Mouse (Mus musculus) heart, embryonic 13.5 days (tissue): ENCODE data around the gene Hdac7. TPM values are rescaled to one million over a fixed set of nuclear protein-coding genes. Genes with fewer than 3 reads are reported as not detected.

Source experiments
- ATAC-seq: fragments of 200-750 bp; cut with Nextera tagmentation; 2 replicates; pipeline ENCODE4 v1.8.0; 2017; ENCODE audit warnings: moderate TSS enrichment; ENCODE audit not compliant: insufficient number of reproducible peaks, low FRiP score, low TSS enrichment; ENCODE audit errors: extremely low read depth
- H3K27ac ChIP-seq: fragments of 300-500 bp; sonication (generic); replicated peaks from 2 replicates; pipeline ENCODE4 v1.5.1; 2015; ENCODE audit warnings: moderate library complexity, mild to moderate bottlenecking, inconsistent platforms
- H3K27me3 ChIP-seq: fragments of 300-500 bp; sonication (generic); replicated peaks from 2 replicates; pipeline ENCODE4 v1.6.1; 2015; ENCODE audit warnings: mild to moderate bottlenecking, inconsistent platforms
- H3K36me3 ChIP-seq: fragments of 300-500 bp; sonication (generic); 2 replicates; pipeline ENCODE4 v1.6.1; 2015; ENCODE audit warnings: mild to moderate bottlenecking, inconsistent platforms
- H3K4me1 ChIP-seq: fragments of 300-500 bp; sonication (generic); 2 replicates; pipeline ENCODE4 v1.6.1; 2015; ENCODE audit warnings: inconsistent platforms
- H3K4me2 ChIP-seq: fragments of 300-500 bp; sonication (generic); 2 replicates; pipeline ENCODE4 v1.6.1; 2015; ENCODE audit warnings: inconsistent platforms, mild to moderate bottlenecking, moderate library complexity
- H3K4me3 ChIP-seq: fragments of 300-500 bp; sonication (generic); 2 replicates; pipeline ENCODE4 v1.5.1; 2015; ENCODE audit warnings: moderate library complexity, mild to moderate bottlenecking, inconsistent platforms
- H3K9ac ChIP-seq: fragments of 300-500 bp; sonication (generic); 2 replicates; pipeline ENCODE4 v1.6.1; 2015; ENCODE audit warnings: inconsistent platforms, mild to moderate bottlenecking, moderate library complexity
- H3K9me3 ChIP-seq: fragments of 300-500 bp; sonication (generic); 2 replicates; pipeline ENCODE4 v1.6.1; 2016; ENCODE audit warnings: inconsistent platforms
- whole genome bisulfite sequencing: fragments of 180-500 bp; shearing (Covaris S2); methylation state at CpG from one replicate; pipeline ENCODE4 v1.1.7; 2015; ENCODE audit warnings: mixed read lengths; 5-methylcytosine and 5-hydroxymethylcytosine counted together
- polyA plus RNA-seq: library from polyadenylated mRNA; unstranded; fragments of >200 nt; fragmentation: Nextera tagmentation; extraction: Ambion mirVana; gene quantifications from 2 replicates; pipeline ENCODE4 v1.2.1, GENCODE M21; 2015

The Hdac7 gene
- polyA plus RNA-seq, 1 experiment from 2014 or later: 23.4 TPM

- H3K27ac ChIP-seq: no peak overlapping the region; the same call in 1 of the 2 replicates
- H3K36me3 ChIP-seq: peaks cover 63% of the 10 kb centered on the region
These were observed 94.9 kb downstream of the Hdac7 start for GRCm38 (mm10) chr15:97749397-97749796.

GRCm38 (mm10) chr15:97748964-97749363, 95.3 kb downstream of the Hdac7 start:
- Histone ChIP-seq H3K9ac (0 out of 2 replicates have a peak overlapping the region, but pooled peaks have one; percentile 15), H3K4me3 (no peak overlapping the region), H3K9me3 (no peaks in the 10 kb centered on the region), H3K36me3 (peaks cover 67% of the 10 kb centered on the region), H3K27me3 (no peaks in the 10 kb centered on the region), H3K4me2 (no peak overlapping the region), H3K4me1 (peaks cover 77% of the 10 kb centered on the region), H3K27ac (peak overlapping the region; percentile 74; the same call in 1 of the 2 replicates)
- ATAC-seq: no peak
- WGBS: 88% methylated on average over 4 of the region's 4 CpGs

More at GRCm38 (mm10) chr15:97749397-97749796, 94.9 kb downstream of the Hdac7 start:
- H3K9ac ChIP-seq: 0 out of 2 replicates have a peak overlapping the region, but pooled peaks have one; percentile 15
- H3K9me3 ChIP-seq: no peaks in the 10 kb centered on the region
- H3K4me3 ChIP-seq: no peak overlapping the region
- 87% methylated on average over 9 of the region's 9 CpGs for WGBS
- no peak for ATAC-seq
- H3K4me1 ChIP-seq: peaks cover 77% of the 10 kb centered on the region
- H3K4me2 ChIP-seq: no peak overlapping the region
- H3K27me3 ChIP-seq: no peaks in the 10 kb centered on the region

DNA sequence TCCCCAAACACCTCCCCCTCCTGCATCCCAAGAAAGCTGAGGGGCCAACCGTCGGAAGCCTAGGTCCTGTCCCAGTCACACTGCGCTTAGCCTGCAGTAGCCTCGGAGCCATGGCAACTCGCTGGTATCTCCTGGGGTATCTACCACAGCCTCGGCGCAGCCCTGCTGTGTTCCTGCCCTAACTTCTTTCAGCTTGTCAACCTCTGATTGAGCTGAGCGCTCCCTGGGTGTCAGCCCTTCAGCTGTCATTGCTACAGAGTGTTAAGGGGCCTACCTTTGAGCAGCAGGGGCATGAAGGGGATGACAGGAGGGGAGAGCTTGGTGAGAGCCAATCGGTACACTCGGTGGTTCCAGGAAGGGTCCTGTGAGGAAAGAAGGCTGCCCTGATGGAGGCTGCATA, 96.0 kb downstream of the Hdac7 start:
- Histone ChIP-seq H3K36me3 (peaks cover 61% of the 10 kb centered on the region), H3K27me3 (no peaks in the 10 kb centered on the region), H3K27ac (peak overlapping the region; percentile 74), H3K4me2 (peak overlapping the region; percentile 51), H3K9ac (peak overlapping the region; percentile 54; the same call in 1 of the 2 replicates), H3K9me3 (no peaks in the 10 kb centered on the region), H3K4me3 (0 out of 2 replicates have a peak overlapping the region, but pooled peaks have one; percentile 0), H3K4me1 (peaks cover 78% of the 10 kb centered on the region)
- ATAC-seq: peak; percentile 30; the same call in 1 of the 2 replicates
- WGBS: 29% methylated on average over 10 of the region's 10 CpGs

GRCm38 (mm10) chr15:97747486-97747885, 96.8 kb downstream of the Hdac7 start:
- no peak overlapping the region for H3K27ac ChIP-seq
- peaks cover 83% of the 10 kb centered on the region for H3K4me1 ChIP-seq
- no peak overlapping the region for H3K4me2 ChIP-seq
- 81% methylated on average over 4 of the region's 4 CpGs for WGBS
- H3K36me3 ChIP-seq: peaks cover 55% of the 10 kb centered on the region
- no peak overlapping the region for H3K4me3 ChIP-seq
- H3K27me3 ChIP-seq: no peaks in the 10 kb centered on the region
- no peaks in the 10 kb centered on the region for H3K9me3 ChIP-seq
- no peak for ATAC-seq
- H3K9ac ChIP-seq: no peak overlapping the region

GRCm38 (mm10) chr15:97746748-97747147, 97.6 kb downstream of the Hdac7 start:
- ATAC-seq: no peak
- Histone ChIP-seq H3K9ac (no peak overlapping the region), H3K4me1 (peaks cover 89% of the 10 kb centered on the region), H3K9me3 (no peaks in the 10 kb centered on the region), H3K27me3 (no peaks in the 10 kb centered on the region), H3K36me3 (peaks cover 48% of the 10 kb centered on the region), H3K4me2 (no peak overlapping the region), H3K4me3 (no peak overlapping the region), H3K27ac (no peak overlapping the region)
- 81% methylated on average over 24 of the region's 24 CpGs for WGBS

DNA sequence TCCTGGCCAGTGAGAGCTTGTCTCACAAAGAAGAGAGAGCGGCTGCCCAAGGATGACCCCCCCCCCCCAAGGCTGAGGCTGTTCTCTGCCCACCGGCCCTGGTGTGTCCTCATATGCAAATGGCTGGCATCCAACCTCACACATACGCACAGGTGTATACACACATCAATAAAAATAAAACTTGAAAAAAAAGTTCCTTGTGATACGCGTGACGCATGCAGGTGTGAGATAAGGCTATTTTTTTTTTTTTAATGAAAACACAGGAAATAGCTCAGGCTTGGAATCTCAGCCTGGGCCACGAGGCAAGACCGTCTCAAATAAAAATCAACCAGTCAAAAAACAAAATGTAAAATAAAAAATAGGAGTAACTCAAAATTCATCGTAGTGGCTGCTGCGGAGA, 98.0 kb downstream of the Hdac7 start:
- no peak for ATAC-seq
- 81% methylated on average over 10 of the region's 10 CpGs for WGBS
- Histone ChIP-seq H3K4me3 (no peak overlapping the region), H3K9ac (no peak overlapping the region), H3K4me1 (peaks cover 89% of the 10 kb centered on the region), H3K36me3 (peaks cover 45% of the 10 kb centered on the region), H3K27me3 (no peaks in the 10 kb centered on the region), H3K9me3 (no peaks in the 10 kb centered on the region), H3K27ac (no peak overlapping the region), H3K4me2 (no peak overlapping the region)

- 43% methylated on average over 10 of the region's 10 CpGs for WGBS
- Histone ChIP-seq H3K27ac (0 out of 2 replicates have a peak overlapping the region, but pooled peaks have one; percentile 29), H3K9me3 (no peaks in the 10 kb centered on the region), H3K4me3 (no peak overlapping the region), H3K27me3 (no peaks in the 10 kb centered on the region), H3K9ac (peak overlapping the region; percentile 4), H3K4me1 (peaks cover 82% of the 10 kb centered on the region), H3K36me3 (peaks cover 45% of the 10 kb centered on the region), H3K4me2 (no peak overlapping the region)
- no peak for ATAC-seq
These were observed 99.0 kb downstream of the Hdac7 start for GRCm38 (mm10) chr15:97745331-97745730.

DNA sequence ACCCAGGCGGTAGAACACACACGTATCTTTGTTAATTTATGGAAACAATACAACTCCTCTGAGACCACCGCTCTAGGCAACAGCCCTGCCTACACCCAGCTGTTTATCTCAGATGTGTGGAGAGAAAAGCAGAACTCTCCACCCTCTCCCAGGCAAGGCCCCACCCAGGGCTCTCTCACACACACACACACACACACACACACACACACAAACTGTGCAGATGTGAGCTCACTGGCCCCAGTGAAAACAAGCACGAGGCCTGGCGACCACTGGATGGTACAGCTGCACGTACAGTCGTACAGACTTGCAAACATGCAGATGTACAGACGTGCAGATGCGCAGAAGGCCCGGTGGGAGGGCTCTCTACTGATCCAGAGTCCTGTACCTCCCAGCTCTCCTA, 99.4 kb downstream of the Hdac7 start:
- Histone ChIP-seq H3K4me2 (no peak overlapping the region), H3K27ac (0 out of 2 replicates have a peak overlapping the region, but pooled peaks have one; percentile 29), H3K36me3 (peaks cover 45% of the 10 kb centered on the region), H3K4me3 (no peak overlapping the region), H3K9me3 (no peaks in the 10 kb centered on the region), H3K9ac (peak overlapping the region; percentile 4; the same call in 1 of the 2 replicates), H3K27me3 (no peaks in the 10 kb centered on the region), H3K4me1 (peaks cover 78% of the 10 kb centered on the region)
- 61% methylated on average over 10 of the region's 10 CpGs for WGBS
- no peak for ATAC-seq

DNA sequence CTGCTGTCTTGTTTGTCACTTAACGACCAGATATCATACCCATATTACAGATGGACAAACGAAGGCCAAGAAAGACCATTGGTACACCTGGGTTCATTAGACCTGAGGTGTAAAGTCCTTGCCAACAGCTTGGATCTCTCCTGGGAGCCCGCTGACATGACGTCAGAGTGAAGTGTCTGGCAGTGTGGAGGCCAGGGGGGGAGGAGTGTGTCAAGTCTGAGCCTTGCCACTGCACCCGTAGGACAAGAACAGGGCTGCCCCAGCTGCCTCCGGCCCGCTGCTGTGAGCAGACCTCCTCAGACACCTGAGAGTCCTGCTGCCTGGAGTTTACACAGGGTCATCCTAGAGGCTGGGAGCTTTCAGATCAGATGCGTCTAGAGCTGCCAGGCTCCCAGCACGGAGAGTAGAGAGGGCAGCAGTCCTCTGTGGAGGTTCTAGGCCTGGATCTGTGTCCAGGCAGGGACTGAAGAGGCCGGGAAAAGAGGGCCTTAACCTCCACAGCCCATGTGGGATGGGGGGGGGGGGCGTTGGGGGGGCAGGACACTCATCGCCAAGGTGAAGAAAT, 100.3 kb downstream of the Hdac7 start:
- Histone ChIP-seq H3K4me2 (no peak overlapping the region), H3K27ac (peak overlapping the region; percentile 48; the same call in 1 of the 2 replicates), H3K4me1 (peaks cover 69% of the 10 kb centered on the region), H3K36me3 (peaks cover 40% of the 10 kb centered on the region), H3K27me3 (no peaks in the 10 kb centered on the region), H3K9me3 (no peaks in the 10 kb centered on the region), H3K4me3 (no peak overlapping the region), H3K9ac (0 out of 2 replicates have a peak overlapping the region, but pooled peaks have one; percentile 50)
- 0 out of 2 replicates have a peak, but pooled peaks have one; percentile 8 for ATAC-seq
- WGBS: 43% methylated on average over 12 of the region's 12 CpGs

DNA sequence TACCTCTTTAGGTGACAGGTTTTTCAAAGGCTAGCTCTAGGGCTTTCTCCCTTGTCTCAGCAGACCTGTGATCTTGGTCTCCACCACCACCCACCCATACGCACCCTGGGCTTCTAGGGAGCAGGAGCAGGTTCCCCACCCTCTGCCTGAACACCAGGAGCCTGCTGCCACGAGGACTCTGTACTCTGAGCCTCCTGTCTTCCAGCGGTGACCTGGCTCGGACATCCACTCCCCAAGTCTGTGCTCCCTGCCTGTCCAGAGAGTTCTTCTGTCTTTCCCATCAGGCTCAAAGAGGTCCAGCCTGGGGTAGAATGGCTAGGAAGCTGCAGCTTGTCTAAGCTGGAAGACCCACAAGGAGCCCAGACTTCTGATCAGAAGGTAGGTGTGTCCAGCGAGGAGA, 101.1 kb downstream of the Hdac7 start:
- no peak for ATAC-seq
- Histone ChIP-seq H3K9me3 (no peaks in the 10 kb centered on the region), H3K27me3 (no peaks in the 10 kb centered on the region), H3K36me3 (peaks cover 34% of the 10 kb centered on the region), H3K27ac (no peak overlapping the region), H3K4me3 (no peak overlapping the region), H3K4me1 (peaks cover 61% of the 10 kb centered on the region), H3K9ac (no peak overlapping the region), H3K4me2 (no peak overlapping the region)
- 81% methylated on average over 5 of the region's 5 CpGs for WGBS
